In genomic region chr10:7140282-7140681, GRCm38 (mm10) we compare ENCODE assay signal across 13 mouse cellular contexts.
DNase-seq lines count a peak whose midpoint lies in the region; ATAC-seq and TF ChIP-seq lines count a peak whose summit lies in the region.
"Had no signal": no experiment of that assay in that cellular context is flagged by ENCODE, and none has a peak within 500 bp of the region (broad histone marks: within the 10 kb centered on the region; RNA-seq: fewer than 3 reads in every experiment).

No protein-coding gene starts in this region.

- peak overlapping the region; percentile 34; the same call in 1 of the 2 replicates for H3K27ac ChIP-seq in cerebellum, adult 2 months (ENCODE audit: insufficient read depth, low read length)
- H3K27ac ChIP-seq in kidney, embryonic 14.5 days (ENCODE audit: low read depth, low read length), result no peak overlapping the region; the same call in 1 of the 2 replicates
- H3K27ac ChIP-seq in liver, embryonic 16.5 days (ENCODE audit: low read length), result peak overlapping the region; percentile 64
- H3K27ac ChIP-seq in midbrain, postnatal 0 days (ENCODE audit: low read depth, low read length), result no peak overlapping the region
- H3K27ac ChIP-seq: hindbrain, embryonic 12.5 days; midbrain, embryonic 13.5 days; neural tube, embryonic 15.5 days had no signal

- H3K4me3 ChIP-seq in cerebellum, adult 2 months (replicated peaks; ENCODE audit: insufficient read depth, low read depth, low read length), result no peak overlapping the region
- no peak overlapping the region for H3K4me3 ChIP-seq in kidney, embryonic 14.5 days (ENCODE audit: low read length)
- H3K4me3 ChIP-seq in liver, embryonic 16.5 days (ENCODE audit: low read depth, low read length), result no peak overlapping the region
- no peak overlapping the region for H3K4me3 ChIP-seq in midbrain, postnatal 0 days (ENCODE audit: low read depth, low read length)
- H3K4me3 ChIP-seq: hindbrain, embryonic 12.5 days; midbrain, embryonic 13.5 days; neural tube, embryonic 15.5 days had no signal

- no peak overlapping the region for H3K4me2 ChIP-seq in kidney, embryonic 14.5 days (replicated peaks; ENCODE audit: low read depth, low read length)
- no peak overlapping the region for H3K4me2 ChIP-seq in liver, embryonic 16.5 days (ENCODE audit: low read depth, low read length)
- H3K4me2 ChIP-seq in midbrain, postnatal 0 days (ENCODE audit: low read depth, low read length, poor library complexity, severe bottlenecking), result no peak overlapping the region
- H3K4me2 ChIP-seq: hindbrain, embryonic 12.5 days; midbrain, embryonic 13.5 days; neural tube, embryonic 15.5 days had no signal

- H3K9me3 ChIP-seq in kidney, embryonic 14.5 days (ENCODE audit: control insufficient read depth, low read length), result no peaks in the 10 kb centered on the region
- H3K9me3 ChIP-seq in liver, embryonic 16.5 days (replicated peaks; ENCODE audit: control insufficient read depth, low read length), result no peaks in the 10 kb centered on the region
- H3K9me3 ChIP-seq in midbrain, postnatal 0 days (ENCODE audit: low read length), result no peaks in the 10 kb centered on the region
- H3K9me3 ChIP-seq: hindbrain, embryonic 12.5 days; midbrain, embryonic 13.5 days; neural tube, embryonic 15.5 days had no signal

- peaks cover 2% of the 10 kb centered on the region; the same call in 1 of the 2 replicates for H3K36me3 ChIP-seq in kidney, embryonic 14.5 days (ENCODE audit: control insufficient read depth, insufficient read depth, low read length)
- H3K36me3 ChIP-seq in liver, embryonic 16.5 days (ENCODE audit: control insufficient read depth, insufficient read depth), result no peaks in the 10 kb centered on the region; the same call in 1 of the 2 replicates
- no peaks in the 10 kb centered on the region for H3K36me3 ChIP-seq in midbrain, postnatal 0 days (ENCODE audit: insufficient read depth, low read length)
- H3K36me3 ChIP-seq: hindbrain, embryonic 12.5 days; midbrain, embryonic 13.5 days; neural tube, embryonic 15.5 days had no signal

- TF ChIP-seq POLR2A in cerebellum, adult 2 months (IDR thresholded peaks at IDR 0.05; ENCODE audit: borderline replicate concordance, insufficient read depth, low read length), result no peak

- peak; percentile 30; the same call in 1 of the 2 replicates for ATAC-seq in common myeloid progenitor, adult 5-6 weeks (replicated peaks; ENCODE audit: low read depth, poor library complexity, severe bottlenecking)
- peak; percentile 62; the same call in 1 of the 2 replicates for ATAC-seq in kidney, embryonic 14.5 days (ENCODE audit: low FRiP score, low TSS enrichment)
- ATAC-seq in liver, embryonic 16.5 days (ENCODE audit: low read depth), result peak; percentile 83
- ATAC-seq in midbrain, postnatal 0 days (ENCODE audit: low FRiP score), result no peak
- ATAC-seq in CD4-positive, CD25-positive, alpha-beta regulatory T cell, adult 4 months, result no peak
- ATAC-seq: activated CD4-positive, CD25-positive, alpha-beta regulatory T cell, adult 4 months; midbrain, embryonic 13.5 days had no signal

- WGBS in cerebellum, adult 2 months, result 33% methylated on average over 6 of the region's 6 CpGs
- 53% methylated on average over 6 of the region's 6 CpGs for WGBS in kidney, embryonic 14.5 days
- 33% methylated on average over 6 of the region's 6 CpGs for WGBS in liver, embryonic 16.5 days (ENCODE audit: insufficient replicate concordance)
- whole genome bisulfite sequencing in midbrain, postnatal 0 days, result 92% methylated on average over 6 of the region's 6 CpGs

- no peaks in the 10 kb centered on the region for H3K27me3 ChIP-seq in cerebellum, adult 2 months (ENCODE audit: control insufficient read depth, insufficient read depth, low read length)
- H3K27me3 ChIP-seq in kidney, embryonic 14.5 days (ENCODE audit: control insufficient read depth, insufficient read depth, low read length), result no peaks in the 10 kb centered on the region
- H3K27me3 ChIP-seq in liver, embryonic 16.5 days (ENCODE audit: control insufficient read depth, insufficient read depth, low read depth, low read length), result no peaks in the 10 kb centered on the region
- H3K27me3 ChIP-seq in midbrain, postnatal 0 days (ENCODE audit: insufficient read depth, low read length), result no peaks in the 10 kb centered on the region
- H3K27me3 ChIP-seq: hindbrain, embryonic 12.5 days; midbrain, embryonic 13.5 days; neural tube, embryonic 15.5 days had no signal

- TF ChIP-seq CTCF in cerebellum, adult 2 months (IDR thresholded peaks at IDR 0.05; ENCODE audit: borderline replicate concordance, insufficient read depth, low read depth, low read length), result no peak
- TF ChIP-seq CTCF in midbrain, postnatal 0 days (IDR thresholded peaks at IDR 0.05), result no peak

- peaks cover 27% of the 10 kb centered on the region for H3K4me1 ChIP-seq in cerebellum, adult 2 months (ENCODE audit: control insufficient read depth, insufficient read depth, low read length)
- H3K4me1 ChIP-seq in kidney, embryonic 14.5 days (ENCODE audit: control insufficient read depth, insufficient read depth, low read length), result 0 out of 2 replicates have a peak, but pooled peaks cover 2% of the 10 kb centered on the region
- H3K4me1 ChIP-seq in liver, embryonic 16.5 days (ENCODE audit: control insufficient read depth, low read depth, low read length), result peaks cover 4% of the 10 kb centered on the region; the same call in 1 of the 2 replicates
- no peaks in the 10 kb centered on the region for H3K4me1 ChIP-seq in midbrain, postnatal 0 days (ENCODE audit: insufficient read depth, low read length)
- H3K4me1 ChIP-seq: midbrain, embryonic 13.5 days had no signal

- H3K9ac ChIP-seq in kidney, embryonic 14.5 days (ENCODE audit: low read depth, low read length), result no peak overlapping the region
- no peak overlapping the region for H3K9ac ChIP-seq in liver, embryonic 16.5 days (ENCODE audit: low read depth, low read length)
- H3K9ac ChIP-seq in midbrain, postnatal 0 days (replicated peaks; ENCODE audit: low read length, poor library complexity, severe bottlenecking), result no peak overlapping the region
- H3K9ac ChIP-seq: hindbrain, embryonic 12.5 days; midbrain, embryonic 13.5 days; neural tube, embryonic 15.5 days had no signal

- peak in 1 of 2 experiments; percentile 50 for DNase-seq in cerebellum, adult 2 months
- no peak for DNase-seq in cerebellum, adult 11-12 months
- DNase-seq in midbrain, postnatal 0 days (ENCODE audit: low spot score), result no peak
- no peak for DNase-seq in frontal cortex, postnatal 10 days (ENCODE audit: low spot score in 2 of 2)
- DNase-seq: right cerebral cortex, postnatal 14 days had no signal

Comparison
In these comparisons a context has a peak if more than half of its experiments do, and no peak if none do; other contexts are left out.
1. H3K27ac ChIP-seq: peak in cerebellum, adult 2 months (single experiment) and liver, embryonic 16.5 days (single experiment); none in kidney, embryonic 14.5 days (single experiment) and midbrain, postnatal 0 days (single experiment).
2. ATAC-seq: peak in common myeloid progenitor, adult 5-6 weeks (single experiment), kidney, embryonic 14.5 days (single experiment) and liver, embryonic 16.5 days (single experiment); none in midbrain, postnatal 0 days (single experiment) and CD4-positive, CD25-positive, alpha-beta regulatory T cell, adult 4 months (single experiment).